In the genomic region with DNA sequence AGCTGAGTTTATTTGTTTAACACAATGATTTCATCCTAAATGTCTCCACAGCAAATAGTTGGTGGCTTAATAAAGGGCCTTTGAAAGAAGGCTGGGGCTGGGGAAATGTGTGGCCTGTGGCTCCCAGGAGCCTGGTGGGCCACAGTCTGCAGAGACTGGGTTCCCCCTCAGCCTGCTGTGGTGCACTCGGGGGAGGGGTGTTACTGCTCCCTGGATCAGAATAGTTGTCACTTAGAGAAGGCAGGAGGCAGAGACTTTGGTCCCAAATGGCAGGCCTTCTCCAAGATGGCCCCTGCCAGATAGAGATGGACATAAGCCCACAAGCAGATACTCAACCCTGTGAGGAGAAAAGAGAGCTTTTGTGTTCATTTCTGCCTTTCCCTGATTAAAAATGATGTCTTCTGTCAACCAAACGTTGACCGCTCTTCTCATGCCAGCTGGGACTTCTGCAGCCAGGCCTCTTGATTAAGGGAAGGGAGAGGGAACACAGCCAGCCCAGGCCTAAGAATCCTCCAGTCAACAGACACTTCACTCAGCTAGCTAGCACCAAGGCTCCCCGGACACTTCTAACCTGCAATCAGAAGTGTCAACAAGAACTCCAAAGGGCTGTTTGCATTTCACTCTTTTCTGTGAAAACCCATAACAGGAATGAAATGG, we compare ENCODE assay signal across 15 mouse cellular contexts. TPM values are rescaled to one million over a fixed set of nuclear protein-coding genes. Genes with fewer than 3 reads are reported as not detected.
DNase-seq lines count a peak whose midpoint lies in the region; ATAC-seq lines count a peak whose summit lies in the region.
"Had no signal": no experiment of that assay in that cellular context is flagged by ENCODE, and none has a peak within 500 bp of the region (broad histone marks: within the 10 kb centered on the region; RNA-seq: fewer than 3 reads in every experiment).

No protein-coding gene starts in this region.

- intact Hi-C loops in left cerebral cortex, postnatal 10 days (cut with DNase I): no loop called here

- no peaks in the 10 kb centered on the region for H3K9me3 ChIP-seq in heart, embryonic 10.5 days
- H3K9me3 ChIP-seq in limb, embryonic 13.5 days: no peaks in the 10 kb centered on the region
- no peaks in the 10 kb centered on the region for H3K9me3 ChIP-seq in limb, embryonic 10.5 days (replicated peaks)
- H3K9me3 ChIP-seq in embryonic facial prominence, embryonic 13.5 days: no peaks in the 10 kb centered on the region
- H3K9me3 ChIP-seq: neural tube, embryonic 12.5 days had no signal

- no peak overlapping the region for H3K9ac ChIP-seq in limb, embryonic 13.5 days
- H3K9ac ChIP-seq in embryonic facial prominence, embryonic 13.5 days: no peak overlapping the region
- H3K9ac ChIP-seq: neural tube, embryonic 12.5 days had no signal

- 0 out of 2 replicates have a peak, but pooled peaks cover 29% of the 10 kb centered on the region for H3K27me3 ChIP-seq in heart, embryonic 10.5 days (ENCODE audit: insufficient read depth, poor library complexity, severe bottlenecking)
- H3K27me3 ChIP-seq in limb, embryonic 13.5 days: peaks cover 7% of the 10 kb centered on the region; the same call in 1 of the 2 replicates
- H3K27me3 ChIP-seq in limb, embryonic 10.5 days (ENCODE audit: low read depth, poor library complexity, severe bottlenecking): peaks cover 37% of the 10 kb centered on the region
- peaks cover 7% of the 10 kb centered on the region; the same call in 1 of the 2 replicates for H3K27me3 ChIP-seq in embryonic facial prominence, embryonic 13.5 days
- H3K27me3 ChIP-seq: neural tube, embryonic 12.5 days had no signal

- H3K4me2 ChIP-seq in limb, embryonic 13.5 days (replicated peaks): no peak overlapping the region
- no peak overlapping the region for H3K4me2 ChIP-seq in embryonic facial prominence, embryonic 13.5 days
- H3K4me2 ChIP-seq: neural tube, embryonic 12.5 days had no signal

- H3K4me3 ChIP-seq in heart, embryonic 10.5 days: no peak overlapping the region
- H3K4me3 ChIP-seq in limb, embryonic 13.5 days: no peak overlapping the region
- no peak overlapping the region for H3K4me3 ChIP-seq in limb, embryonic 10.5 days
- H3K4me3 ChIP-seq in embryonic facial prominence, embryonic 13.5 days: no peak overlapping the region
- H3K4me3 ChIP-seq: neural tube, embryonic 12.5 days had no signal

- H3K36me3 ChIP-seq in heart, embryonic 10.5 days: no peaks in the 10 kb centered on the region
- no peaks in the 10 kb centered on the region for H3K36me3 ChIP-seq in limb, embryonic 13.5 days
- H3K36me3 ChIP-seq in limb, embryonic 10.5 days: no peaks in the 10 kb centered on the region
- H3K36me3 ChIP-seq in embryonic facial prominence, embryonic 13.5 days: no peaks in the 10 kb centered on the region
- H3K36me3 ChIP-seq: neural tube, embryonic 12.5 days had no signal

- peaks cover 30% of the 10 kb centered on the region for H3K4me1 ChIP-seq in heart, embryonic 10.5 days
- peaks cover 15% of the 10 kb centered on the region for H3K4me1 ChIP-seq in limb, embryonic 13.5 days
- peaks cover 14% of the 10 kb centered on the region for H3K4me1 ChIP-seq in limb, embryonic 10.5 days
- H3K4me1 ChIP-seq in embryonic facial prominence, embryonic 13.5 days: peaks cover 15% of the 10 kb centered on the region

- 0 out of 2 replicates have a peak, but pooled peaks have one; percentile 36 for ATAC-seq in limb, embryonic 13.5 days (ENCODE audit: low FRiP score, low read depth)
- no peak for ATAC-seq in embryonic facial prominence, embryonic 13.5 days (ENCODE audit: insufficient number of reproducible peaks, insufficient read depth, low FRiP score, low TSS enrichment, low read depth)

- peak overlapping the region; percentile 33; the same call in 1 of the 2 replicates for H3K27ac ChIP-seq in heart, embryonic 10.5 days
- H3K27ac ChIP-seq in limb, embryonic 13.5 days: no peak overlapping the region
- no peak overlapping the region for H3K27ac ChIP-seq in limb, embryonic 10.5 days
- H3K27ac ChIP-seq in embryonic facial prominence, embryonic 13.5 days: peak overlapping the region; percentile 24; the same call in 1 of the 2 replicates
- H3K27ac ChIP-seq: neural tube, embryonic 12.5 days had no signal

- WGBS in heart, embryonic 10.5 days: 50% methylated on average over 4 of the region's 4 CpGs
- 66% methylated on average over 4 of the region's 4 CpGs for WGBS in limb, embryonic 13.5 days
- WGBS in limb, embryonic 10.5 days: 61% methylated on average over 4 of the region's 4 CpGs
- 73% methylated on average over 4 of the region's 4 CpGs for WGBS in embryonic facial prominence, embryonic 13.5 days

- peak; percentile 74 for DNase-seq in heart, embryonic 10.5 days (ENCODE audit: low spot score)
- DNase-seq in heart, adult 8-10 months (ENCODE audit: low spot score): no peak
- DNase-seq in limb, embryonic 10.5 days (ENCODE audit: low spot score): no peak
- DNase-seq in 3134 (ENCODE audit: extremely low read depth, insufficient read length, low spot score): peak; percentile 59
- no peak for DNase-seq in ovary, postnatal 14 days (ENCODE audit: low spot score)
- DNase-seq in left cerebral cortex, postnatal 10 days (ENCODE audit: extremely low spot score in 1 of 2, low spot score in 2 of 2): no peak
- DNase-seq: adrenal gland, adult 2 months; cerebellum, adult 11 months; kidney, adult 2 months; retina, postnatal 1 day had no signal

RNA-seq across cellular contexts. Expression of a gene that starts 14.8 kb away (rescaled TPM):
- polyA plus RNA-seq in heart, embryonic 10.5 days (2016; fragmentation: Nextera tagmentation; extraction: Ambion mirVana): 0.48 and 0.82 TPM in 2 replicates
- not detected for total RNA-seq in heart, adult 8-10 months (2022)
- 1.8 and 3.4 TPM in 2 replicates for polyA plus RNA-seq in limb, embryonic 13.5 days (2015; fragmentation: Nextera tagmentation; extraction: Ambion mirVana)
- polyA plus RNA-seq in limb, embryonic 10.5 days (2016; fragmentation: Nextera tagmentation; extraction: Ambion mirVana): 0.70 and 1.5 TPM in 2 replicates
- polyA plus RNA-seq in embryonic facial prominence, embryonic 13.5 days (2015; fragmentation: Nextera tagmentation; extraction: Ambion mirVana): 1.4 and 6.5 TPM in 2 replicates
- total RNA-seq in left cerebral cortex, postnatal 10 days (2021): not detected
- total RNA-seq: adrenal gland, adult 2 months; gastrocnemius, adult 8-10 months; layer of hippocampus, adult 8-10 months had no signal

Comparison
In these comparisons a context has a peak if more than half of its experiments do, and no peak if none do; other contexts are left out.
1. DNase-seq: peak in heart, embryonic 10.5 days (single experiment) and 3134 (single experiment); none in heart, adult 8-10 months (single experiment), limb, embryonic 10.5 days (single experiment), ovary, postnatal 14 days (single experiment) and left cerebral cortex, postnatal 10 days (0 of 2).
2. H3K27ac ChIP-seq: peak in heart, embryonic 10.5 days (single experiment) and embryonic facial prominence, embryonic 13.5 days (single experiment); none in limb, embryonic 13.5 days (single experiment) and limb, embryonic 10.5 days (single experiment).